Mouse (Mus musculus): ENCODE results near the gene Cpb2. TPM values are rescaled to one million over a fixed set of nuclear protein-coding genes. Genes with fewer than 3 reads are reported as not detected.

The Cpb2 gene
- polyA plus RNA-seq, 1 experiment from 2014 or later: 2.9 TPM

DNA sequence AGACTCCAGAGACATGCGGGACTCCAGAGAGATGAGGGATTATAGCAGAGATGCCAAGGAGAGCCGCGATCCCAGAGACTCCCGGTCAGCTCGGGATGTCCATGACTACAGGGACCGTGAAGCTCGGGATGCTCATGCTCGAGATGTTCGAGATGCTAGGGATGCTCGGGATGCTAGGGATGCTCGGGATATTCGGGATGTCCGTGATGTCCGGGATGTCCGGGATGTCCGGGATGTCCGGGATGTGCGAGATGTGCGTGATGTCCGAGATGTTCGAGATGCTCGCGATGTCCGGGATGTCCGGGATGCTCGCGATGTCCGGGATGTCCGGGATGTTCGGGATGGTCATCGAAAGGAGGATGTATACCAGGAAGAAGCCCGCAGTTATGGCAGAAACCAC is 81.3 kb downstream of the Cpb2 start:
- no peak overlapping the region for H3K4me2 ChIP-seq (replicated peaks; ENCODE audit: low read depth)
- TF ChIP-seq EP300 (optimal IDR thresholded peaks at IDR 0.05): no peak
- TF ChIP-seq CTCF (IDR thresholded peaks at IDR 0.05; ENCODE audit: low read depth): no peak
- 95% methylated on average over 32 of the region's 32 CpGs for WGBS
- no peak overlapping the region for H3K9ac ChIP-seq (ENCODE audit: low read length)
- no peak for DNase-seq (ENCODE audit: low spot score)
- H3K27ac ChIP-seq (replicated peaks): no peak overlapping the region
- no peaks in the 10 kb centered on the region for H3K9me3 ChIP-seq (ENCODE audit: control insufficient read depth, low read length)
- H3K4me1 ChIP-seq (replicated peaks; ENCODE audit: control insufficient read depth, insufficient read depth): no peaks in the 10 kb centered on the region
- no peak overlapping the region for H3K4me3 ChIP-seq (ENCODE audit: low read depth, low read length)
- H3K36me3 ChIP-seq (ENCODE audit: control insufficient read depth, insufficient read depth, low read length): peaks cover 15% of the 10 kb centered on the region
- no peak for ATAC-seq (ENCODE audit: low FRiP score, low TSS enrichment)
- H3K27me3 ChIP-seq (ENCODE audit: control insufficient read depth, insufficient read depth, low read length): no peaks in the 10 kb centered on the region

DNA sequence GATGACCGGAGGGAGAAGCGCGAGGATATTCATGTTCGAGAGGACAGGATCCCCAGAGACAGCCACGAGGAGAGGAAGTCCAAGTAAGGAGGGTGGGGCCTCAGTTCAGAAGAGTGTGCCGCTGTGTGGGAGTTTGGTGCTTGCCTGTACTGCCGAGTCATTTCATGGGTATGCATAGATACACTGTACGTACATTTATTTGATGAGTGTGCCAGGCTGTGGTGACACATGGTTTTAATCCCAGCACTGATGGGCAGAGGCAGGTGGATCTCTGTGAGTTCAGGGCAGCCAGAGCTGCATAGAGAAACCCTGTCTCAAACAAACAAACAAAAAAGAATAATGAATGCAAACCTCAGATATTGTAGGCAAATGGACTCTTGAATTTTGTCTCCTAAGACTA is 86.0 kb downstream of the Cpb2 start:
- TF ChIP-seq EP300 (optimal IDR thresholded peaks at IDR 0.05) (no peak), CTCF (IDR thresholded peaks at IDR 0.05; ENCODE audit: low read depth) (no peak)
- no peaks in the 10 kb centered on the region for H3K4me1 ChIP-seq (replicated peaks; ENCODE audit: control insufficient read depth, insufficient read depth)
- no peak overlapping the region for H3K9ac ChIP-seq (ENCODE audit: low read length)
- H3K27ac ChIP-seq (replicated peaks): no peak overlapping the region
- no peak overlapping the region for H3K4me2 ChIP-seq (replicated peaks; ENCODE audit: low read depth)
- WGBS: 81% methylated on average over 8 of the region's 8 CpGs
- no peaks in the 10 kb centered on the region for H3K27me3 ChIP-seq (ENCODE audit: control insufficient read depth, insufficient read depth, low read length)
- no peak for DNase-seq (ENCODE audit: low spot score)
- H3K36me3 ChIP-seq (ENCODE audit: control insufficient read depth, insufficient read depth, low read length): peaks cover 18% of the 10 kb centered on the region
- no peak overlapping the region for H3K4me3 ChIP-seq (ENCODE audit: low read depth, low read length)
- ATAC-seq (ENCODE audit: low FRiP score, low TSS enrichment): no peak
- no peaks in the 10 kb centered on the region for H3K9me3 ChIP-seq (ENCODE audit: control insufficient read depth, low read length)

DNA sequence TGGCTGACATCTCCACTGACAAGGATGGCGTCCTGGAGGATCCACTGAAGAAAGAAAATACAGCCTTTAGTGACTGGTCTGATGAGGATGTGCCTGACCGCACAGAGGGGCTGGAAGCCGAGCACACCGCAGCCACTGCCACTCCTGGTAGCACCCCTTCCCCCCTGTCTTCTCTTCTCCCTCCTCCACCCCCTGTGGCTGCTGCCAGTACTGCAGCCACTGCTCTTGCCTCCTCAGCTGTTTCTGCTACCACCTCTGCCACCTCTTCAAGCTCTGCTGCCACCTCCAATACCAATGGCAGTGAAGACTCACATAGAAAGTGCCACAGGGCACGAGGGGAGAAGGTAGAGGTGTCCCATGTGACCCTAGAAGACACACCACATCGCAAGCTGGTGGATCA is 88.5 kb downstream of the Cpb2 start:
- H3K4me1 ChIP-seq (replicated peaks; ENCODE audit: control insufficient read depth, insufficient read depth): no peaks in the 10 kb centered on the region
- H3K27ac ChIP-seq (replicated peaks): no peak overlapping the region
- ATAC-seq (ENCODE audit: low FRiP score, low TSS enrichment): no peak
- H3K9me3 ChIP-seq (ENCODE audit: control insufficient read depth, low read length): no peaks in the 10 kb centered on the region
- TF ChIP-seq CTCF (IDR thresholded peaks at IDR 0.05; ENCODE audit: low read depth): peak; percentile 67
- TF ChIP-seq EP300 (optimal IDR thresholded peaks at IDR 0.05): no peak
- no peak overlapping the region for H3K4me2 ChIP-seq (replicated peaks; ENCODE audit: low read depth)
- DNase-seq (ENCODE audit: low spot score): peak; percentile 50
- no peak overlapping the region for H3K4me3 ChIP-seq (ENCODE audit: low read depth, low read length)
- H3K27me3 ChIP-seq (ENCODE audit: control insufficient read depth, insufficient read depth, low read length): no peaks in the 10 kb centered on the region
- WGBS: 96% methylated on average over 6 of the region's 6 CpGs
- H3K9ac ChIP-seq (ENCODE audit: low read length): no peak overlapping the region
- H3K36me3 ChIP-seq (ENCODE audit: control insufficient read depth, insufficient read depth, low read length): peaks cover 11% of the 10 kb centered on the region

Small RNA genes within 50 kb of the gene (microRNA-seq; reads per million reads assigned to microRNA genes)
- gene Gm44482: not detected

Other genes with a start within 250 kb of the Cpb2 start
- 0.23 and 0.27 TPM in 2 replicates for gene Rubcnl, start 226.3 kb upstream of the Cpb2 start, polyA plus RNA-seq (2015; fragmentation: Nextera tagmentation; extraction: Ambion mirVana)
- 0.04 TPM in 1 of 2 replicates, not detected in the other for gene Lrrc63, start 111.4 kb upstream of the Cpb2 start, polyA plus RNA-seq (2015; fragmentation: Nextera tagmentation; extraction: Ambion mirVana)
- 28.9 and 30.5 TPM in 2 replicates for gene Lcp1, start 111.2 kb upstream of the Cpb2 start, polyA plus RNA-seq (2015; fragmentation: Nextera tagmentation; extraction: Ambion mirVana)
- gene Zc3h13, start 42.1 kb downstream of the Cpb2 start, polyA plus RNA-seq (2015; fragmentation: Nextera tagmentation; extraction: Ambion mirVana): 13.9 and 15.9 TPM in 2 replicates
- gene Siah3, start 213.7 kb downstream of the Cpb2 start, polyA plus RNA-seq (2015; fragmentation: Nextera tagmentation; extraction: Ambion mirVana): 0.07 TPM in 1 of 2 replicates, not detected in the other

All from stomach, postnatal 0 days (tissue).